Mouse (Mus musculus): ENCODE data around the gene Blvrb.

The Blvrb gene

DNA sequence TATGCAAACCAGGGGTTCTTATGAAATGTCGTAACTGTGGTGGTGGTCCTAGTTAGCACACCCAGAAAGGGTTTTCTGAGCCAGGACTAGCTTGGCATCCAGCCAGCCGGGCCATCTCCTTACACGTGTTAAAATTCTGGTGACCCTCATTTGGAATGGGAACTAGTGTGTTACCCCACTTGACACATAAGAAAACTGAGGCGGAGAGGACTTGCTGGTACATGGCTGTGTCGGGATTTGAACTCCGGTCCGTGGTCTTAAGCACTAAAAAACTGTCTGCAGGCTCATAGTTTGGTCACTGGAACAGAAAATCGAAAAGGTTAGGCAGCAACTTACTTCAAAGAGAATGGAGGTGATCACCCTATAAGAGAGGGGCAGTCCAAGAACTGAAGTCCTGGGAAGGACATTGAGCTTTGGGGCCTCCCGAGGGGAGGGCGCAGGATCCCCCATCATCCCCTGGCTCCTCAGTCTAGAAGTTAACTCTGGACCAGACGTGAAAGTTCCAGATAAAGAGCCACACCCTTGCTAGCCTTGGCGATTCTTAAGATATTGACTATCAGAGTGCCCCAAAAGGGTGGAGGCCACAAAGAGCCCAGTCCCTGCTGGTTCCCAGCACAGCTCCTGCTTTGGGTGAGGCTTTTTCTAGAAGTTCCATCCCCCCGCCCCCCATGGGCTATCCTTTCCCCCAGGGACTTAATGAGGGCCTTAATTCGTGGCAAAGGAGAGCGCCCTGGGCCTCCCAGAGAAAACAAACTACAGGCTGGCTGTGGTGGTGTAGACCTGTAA, 836 bp downstream of the Blvrb start:
- no peak for DNase-seq (ENCODE audit: low read depth, low spot score)

GRCm38 (mm10) chr7:27449256-27449862, 1.6 kb downstream of the Blvrb start:
- peak; percentile 57 for DNase-seq (ENCODE audit: low read depth, low spot score)

DNA sequence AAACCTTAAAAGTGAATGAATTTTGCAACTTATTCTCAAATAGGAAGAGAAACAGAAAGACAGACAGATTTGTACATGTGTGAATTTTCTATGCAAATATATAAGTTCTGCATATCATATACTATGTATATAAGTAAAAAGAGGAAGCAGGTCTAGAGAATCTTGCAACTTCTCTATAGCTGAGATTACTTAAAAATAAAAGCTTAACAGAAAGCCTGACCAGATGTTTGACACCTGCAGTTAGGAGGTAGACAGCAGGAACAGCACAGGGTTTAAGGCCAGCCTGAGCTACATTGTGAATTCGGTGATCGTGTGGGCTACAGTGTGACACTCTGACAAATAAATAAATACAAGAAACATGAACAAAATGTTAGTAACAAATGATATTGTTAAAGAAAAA, 3.6 kb downstream of the Blvrb start:
- no peak for DNase-seq (ENCODE audit: low read depth, low spot score)

DNA sequence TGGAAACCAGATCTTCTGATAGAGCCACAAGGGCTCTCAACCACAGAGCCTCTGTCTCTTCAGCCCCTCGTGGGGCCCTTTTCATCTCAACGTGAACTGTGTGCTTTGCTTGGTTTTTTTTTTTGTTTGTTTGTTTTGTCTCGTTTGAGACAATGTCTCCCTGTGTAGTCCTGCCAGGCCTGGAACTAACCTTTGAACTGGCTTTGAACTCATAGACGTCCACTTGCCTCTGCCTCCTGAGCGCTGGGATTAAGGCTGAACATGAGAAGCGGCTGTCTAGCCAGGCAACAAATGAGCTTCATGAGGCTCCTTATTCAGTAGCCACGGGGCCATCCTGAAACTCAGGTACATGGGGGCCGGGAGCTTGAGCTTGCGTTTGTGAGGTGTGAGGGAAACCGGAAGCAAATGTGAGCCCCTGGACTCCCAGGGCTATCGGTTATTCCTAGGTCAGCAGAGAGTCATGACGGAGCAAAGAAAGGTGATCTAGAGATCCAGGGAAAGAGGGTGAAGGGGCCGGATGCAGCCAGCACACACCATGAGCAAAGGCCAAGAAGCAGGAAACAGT, 4.5 kb downstream of the Blvrb start:
- no peak for DNase-seq (ENCODE audit: low read depth, low spot score)

- no peak for DNase-seq (ENCODE audit: low read depth, low spot score)
These were observed 6.8 kb downstream of the Blvrb start for GRCm38 (mm10) chr7:27454461-27455121.

GRCm38 (mm10) chr7:27455273-27455672, 7.5 kb downstream of the Blvrb start:
- no peak for DNase-seq (ENCODE audit: low read depth, low spot score)

DNA sequence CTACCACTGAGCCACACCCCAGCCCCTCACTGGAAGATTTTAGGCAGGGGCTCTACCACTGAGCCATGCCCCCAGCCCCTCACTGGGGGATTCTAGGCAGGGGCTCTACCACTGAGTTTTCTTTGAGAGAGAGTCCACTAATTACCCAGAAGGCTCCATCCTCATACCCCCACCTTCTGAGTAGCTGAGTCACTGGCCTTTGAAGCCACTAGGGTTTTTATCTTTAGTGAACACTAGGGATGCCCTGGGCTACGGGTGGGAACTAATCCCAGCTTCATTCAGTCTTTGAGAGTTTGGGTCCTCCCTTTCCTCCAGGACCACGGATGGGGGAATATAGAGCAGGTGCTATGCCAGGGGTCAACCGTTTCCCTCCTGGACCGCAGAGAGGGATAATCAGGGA, 10.8 kb downstream of the Blvrb start:
- no peak for DNase-seq (ENCODE audit: low read depth, low spot score)

GRCm38 (mm10) chr7:27459640-27460039, 11.9 kb downstream of the Blvrb start:
- DNase-seq (ENCODE audit: low read depth, low spot score), result no peak

DNA sequence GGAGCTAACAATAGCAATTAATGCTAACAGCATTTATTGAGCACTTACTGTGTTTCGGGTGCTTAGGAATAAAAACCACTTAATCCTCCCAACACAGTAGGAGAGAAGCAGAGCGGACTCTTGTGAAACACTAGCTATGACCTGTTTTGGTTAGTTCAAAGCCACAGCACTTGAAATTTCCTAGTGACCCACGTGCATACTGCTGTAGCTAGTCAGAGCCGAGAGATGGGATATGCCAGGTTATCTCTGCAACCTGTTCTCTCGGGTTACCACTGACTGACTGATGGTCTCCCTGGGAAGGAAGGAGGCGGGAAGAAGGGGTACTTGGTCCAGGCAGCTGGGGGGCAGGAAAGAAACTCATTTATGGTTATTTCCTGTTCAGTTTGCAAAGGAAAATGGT, 12.7 kb downstream of the Blvrb start:
- no peak for DNase-seq (ENCODE audit: low read depth, low spot score)

DNA sequence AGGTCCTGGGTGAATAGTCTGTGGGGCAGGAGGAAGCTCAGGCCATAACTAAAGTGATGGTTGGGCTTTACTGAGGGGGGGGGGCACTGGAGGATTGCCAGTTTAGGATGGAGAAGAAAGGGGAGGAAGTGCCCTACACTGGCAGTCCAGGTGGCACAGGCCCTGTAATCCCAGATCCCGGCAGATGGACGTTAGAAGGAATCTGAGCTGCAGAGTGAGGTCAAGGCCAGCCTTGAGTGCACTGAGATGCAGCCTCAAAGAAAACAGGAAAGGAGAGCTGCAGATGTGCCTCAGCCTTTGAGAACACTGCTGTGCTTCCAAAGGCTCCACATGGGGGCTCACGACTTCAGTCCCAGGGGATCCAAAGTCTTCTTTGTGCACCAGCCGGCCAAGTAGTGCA, 19.9 kb downstream of the Blvrb start:
- no peak for DNase-seq (ENCODE audit: low read depth, low spot score)

DNA sequence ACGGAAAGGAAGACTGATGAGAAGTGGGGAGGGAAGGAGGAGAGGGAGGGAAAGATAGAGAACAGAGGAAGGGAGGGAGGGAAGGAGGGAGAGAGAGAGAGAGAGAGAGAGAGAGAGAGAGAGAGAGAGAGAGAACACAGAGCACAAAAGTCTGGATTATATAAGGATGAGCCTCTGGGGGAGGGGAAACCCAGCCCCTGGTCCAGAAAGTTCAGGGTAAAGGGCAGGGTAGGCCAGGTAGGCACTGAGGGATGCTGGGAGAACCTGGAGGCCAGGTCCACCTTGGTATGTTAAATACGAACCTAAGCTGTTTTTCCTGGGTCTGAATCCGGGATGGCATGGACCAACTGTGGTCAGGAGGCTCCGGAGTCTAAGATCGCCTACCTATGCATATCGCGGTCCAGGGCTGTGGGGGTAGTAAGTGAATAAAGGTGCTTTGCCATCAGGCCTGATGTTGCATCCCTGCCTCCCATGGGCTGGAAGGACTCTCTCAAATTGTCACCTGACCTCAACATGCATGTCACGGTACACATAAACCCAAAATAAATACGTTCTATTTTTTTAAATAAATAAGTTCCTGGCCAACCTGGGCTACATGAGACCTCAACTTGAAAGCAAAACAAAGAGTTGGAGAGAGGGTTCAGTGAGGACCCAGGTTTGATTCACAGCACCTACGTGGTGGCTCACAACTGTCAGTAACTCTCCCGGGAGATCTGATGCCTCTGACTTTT, 23.8 kb downstream of the Blvrb start:
- no peak for DNase-seq (ENCODE audit: low read depth, low spot score)

GRCm38 (mm10) chr7:27472596-27472995, 24.8 kb downstream of the Blvrb start:
- no peak for DNase-seq (ENCODE audit: low read depth, low spot score)

GRCm38 (mm10) chr7:27473156-27473834, 25.5 kb downstream of the Blvrb start, which contains the start of gene Sertad3:
Gene Sertad3, plus strand, starts transcription at chr7:27473768.
- peak; percentile 96 for DNase-seq (ENCODE audit: low read depth, low spot score)

DNA sequence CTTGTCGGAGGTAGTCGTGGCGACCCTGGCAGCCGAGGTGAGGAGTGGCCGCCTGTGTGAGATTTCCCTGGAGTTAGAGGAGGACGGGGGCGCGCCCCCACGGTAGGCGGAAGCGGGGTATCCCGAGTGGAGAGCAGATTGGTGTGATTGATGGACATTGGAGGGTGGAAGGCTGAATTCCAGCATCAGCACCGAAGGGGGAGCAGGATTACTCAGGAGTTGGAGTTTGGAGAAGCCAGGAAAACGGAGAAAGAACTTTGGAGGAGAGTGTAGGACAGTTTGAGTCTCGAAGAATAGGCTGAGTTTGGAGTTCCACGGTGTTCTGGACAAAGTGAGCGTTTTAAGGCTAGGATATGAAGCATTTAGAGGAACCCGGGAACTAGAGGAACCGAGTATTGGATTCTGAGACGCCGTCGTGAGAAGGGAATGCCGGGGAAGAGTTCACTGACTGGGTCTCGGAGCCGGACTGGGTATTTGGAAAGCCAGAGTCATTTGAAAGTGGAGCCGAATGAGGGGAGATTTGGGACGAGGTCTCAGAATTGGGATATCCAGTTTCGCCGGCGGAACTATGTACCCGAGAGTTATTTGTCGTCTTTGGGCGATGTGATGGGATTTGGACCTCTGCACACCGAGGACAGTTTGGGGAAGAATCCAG, 26.2 kb downstream of the Blvrb start:
- no peak for DNase-seq (ENCODE audit: low read depth, low spot score)

DNA sequence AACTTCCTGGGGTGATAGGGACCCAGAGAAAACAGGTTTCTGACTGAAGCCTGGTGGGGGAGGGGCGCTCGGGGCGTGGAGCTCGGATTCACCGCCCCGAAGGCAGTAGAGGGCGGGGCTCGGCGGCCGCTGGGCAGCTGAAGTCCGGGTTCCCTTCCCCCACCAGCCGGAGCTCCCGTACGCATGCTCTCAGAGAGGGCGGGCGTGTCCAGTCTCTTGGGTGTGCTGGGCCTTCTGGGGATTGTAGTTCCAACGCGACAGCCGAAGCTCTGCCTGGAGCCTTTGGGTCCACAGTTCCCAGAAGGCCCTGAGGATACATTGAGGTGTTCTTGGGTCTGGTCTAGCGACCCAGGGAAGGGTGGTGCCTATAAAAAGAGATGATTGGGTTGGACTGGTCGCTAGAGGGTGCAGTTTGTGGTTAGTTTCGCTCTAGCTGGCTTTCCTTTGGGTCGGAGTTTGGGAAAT, 26.7 kb downstream of the Blvrb start:
- DNase-seq (ENCODE audit: low read depth, low spot score), result peak; percentile 98

DNA sequence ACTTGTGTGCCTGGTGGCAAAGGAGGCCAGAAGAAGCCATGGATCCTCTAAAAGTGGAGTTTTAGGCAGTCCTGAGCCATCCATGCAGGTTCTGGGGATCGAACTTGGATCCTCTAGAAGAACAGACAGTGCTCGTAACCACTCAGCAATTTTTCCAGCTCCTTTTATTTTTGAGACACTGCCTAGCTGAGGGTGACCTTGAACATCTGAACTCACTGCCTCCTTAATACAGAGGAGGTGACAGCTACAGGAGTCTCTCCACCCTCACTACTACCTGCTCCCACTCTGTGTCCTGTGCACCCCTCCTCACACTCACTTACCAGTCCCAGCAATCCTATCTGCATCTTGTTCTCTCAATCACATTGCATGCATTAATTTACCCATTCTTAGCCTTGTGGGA, 27.8 kb downstream of the Blvrb start:
- DNase-seq (ENCODE audit: low read depth, low spot score), result no peak

- no peak for DNase-seq (ENCODE audit: low read depth, low spot score)
These were observed 28.4 kb downstream of the Blvrb start for GRCm38 (mm10) chr7:27476098-27476635.

DNA sequence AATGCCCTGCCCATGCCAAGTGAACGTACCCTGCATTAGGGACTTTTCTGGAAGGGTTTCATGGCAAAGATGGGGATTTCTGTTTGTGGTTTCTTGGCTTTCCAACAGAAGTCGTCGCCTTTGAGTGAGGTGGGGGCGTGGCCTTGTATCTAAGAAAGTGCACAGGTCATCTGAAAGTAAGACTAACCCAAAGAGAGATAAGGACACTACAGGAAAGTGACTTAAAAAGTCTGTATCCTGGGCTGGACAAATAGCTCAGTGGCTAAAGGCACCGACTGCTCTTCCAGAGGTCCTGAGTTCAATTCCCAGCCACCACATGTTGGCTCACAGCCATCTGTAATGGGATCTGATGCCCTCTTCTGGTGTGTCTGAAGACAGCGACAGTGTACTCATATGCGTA, 30.8 kb downstream of the Blvrb start:
- no peak for DNase-seq (ENCODE audit: low read depth, low spot score)

DNA sequence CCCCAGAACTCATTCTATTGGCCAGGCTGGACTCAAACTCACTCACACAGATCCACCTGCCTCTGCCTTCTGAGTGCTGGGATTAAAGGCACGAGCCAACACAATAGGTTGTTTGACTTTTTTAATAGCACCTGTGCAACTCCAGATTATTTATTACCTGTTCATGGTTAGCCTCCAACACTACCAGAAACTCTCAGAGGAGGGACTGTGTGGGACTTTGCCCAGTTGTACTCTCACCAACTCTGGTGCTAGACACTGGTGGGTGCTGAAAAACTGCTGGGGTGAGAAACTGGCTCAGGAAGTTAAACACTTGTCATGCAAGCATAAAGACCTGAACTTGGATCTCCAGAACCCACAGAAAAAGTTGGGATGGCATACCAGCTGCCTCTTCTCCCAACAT, 32.0 kb downstream of the Blvrb start:
- DNase-seq (ENCODE audit: low read depth, low spot score), result no peak

DNA sequence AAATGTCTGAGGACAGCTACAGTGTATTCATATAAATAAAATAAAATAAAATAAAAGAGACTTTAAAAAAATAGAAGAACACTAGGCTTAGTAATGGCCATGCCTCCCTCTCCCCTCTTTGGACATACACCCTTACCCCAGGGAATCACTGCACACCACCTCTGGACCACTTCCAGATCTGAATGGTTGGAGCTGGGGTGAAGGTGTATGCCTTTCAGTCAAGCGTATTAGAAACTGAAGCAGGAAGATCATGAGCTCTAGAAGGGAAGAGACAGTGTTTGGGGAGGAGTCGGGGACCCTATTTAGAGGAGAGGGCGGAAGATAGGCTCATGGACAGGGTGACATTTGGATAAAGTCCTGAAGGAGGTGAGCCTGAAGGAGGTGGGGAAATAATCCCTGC, 32.7 kb downstream of the Blvrb start:
- DNase-seq (ENCODE audit: low read depth, low spot score), result no peak
